Mouse (Mus musculus): Measurements from ENCODE around the gene Meox1. TPM values are rescaled to one million over a fixed set of nuclear protein-coding genes. Genes with fewer than 3 reads are reported as not detected.

Meox1 gene
- polyA plus RNA-seq, 1 experiment from 2014 or later: 2.9 TPM

- H3K36me3 ChIP-seq (replicated peaks): no peaks in the 10 kb centered on the region
- DNase-seq (ENCODE audit: low spot score): no peak
- no peak overlapping the region for H3K27ac ChIP-seq (replicated peaks)
- peaks cover 82% of the 10 kb centered on the region for H3K27me3 ChIP-seq (replicated peaks; ENCODE audit: low read depth, poor library complexity, severe bottlenecking)
- peaks cover 68% of the 10 kb centered on the region for H3K4me1 ChIP-seq
- H3K4me3 ChIP-seq: peak overlapping the region; percentile 22; the same call in 1 of the 2 replicates
- 37% methylated on average over 11 of the region's 11 CpGs for WGBS
- no peaks in the 10 kb centered on the region for H3K9me3 ChIP-seq
Measured at GRCm38 (mm10) chr11:101891451-101891850, 2.7 kb downstream of the Meox1 start.

- WGBS: 2% methylated on average over 13 of the region's 13 CpGs
- peaks cover 86% of the 10 kb centered on the region for H3K27me3 ChIP-seq (replicated peaks; ENCODE audit: low read depth, poor library complexity, severe bottlenecking)
- peak overlapping the region; percentile 51 for H3K4me3 ChIP-seq
- H3K27ac ChIP-seq (replicated peaks): peak overlapping the region; percentile 72
- no peaks in the 10 kb centered on the region for H3K9me3 ChIP-seq
- peaks cover 68% of the 10 kb centered on the region for H3K4me1 ChIP-seq
- DNase-seq (ENCODE audit: low spot score): peak; percentile 65
- H3K36me3 ChIP-seq (replicated peaks): no peaks in the 10 kb centered on the region
Measured at GRCm38 (mm10) chr11:101889781-101890180, 4.4 kb downstream of the Meox1 start.

GRCm38 (mm10) chr11:101888820-101889219 is 5.4 kb downstream of the Meox1 start:
- Histone ChIP-seq H3K4me1 (peaks cover 68% of the 10 kb centered on the region), H3K27me3 (replicated peaks; ENCODE audit: low read depth, poor library complexity, severe bottlenecking) (peaks cover 89% of the 10 kb centered on the region), H3K27ac (replicated peaks) (no peak overlapping the region), H3K36me3 (replicated peaks) (no peaks in the 10 kb centered on the region), H3K9me3 (no peaks in the 10 kb centered on the region), H3K4me3 (no peak overlapping the region)
- WGBS: 66% methylated on average over 6 of the region's 6 CpGs
- no peak for DNase-seq (ENCODE audit: low spot score)

GRCm38 (mm10) chr11:101886436-101886835 is 7.7 kb downstream of the Meox1 start:
- 85% methylated on average over 12 of the region's 12 CpGs for WGBS
- no peak overlapping the region for H3K4me3 ChIP-seq
- H3K4me1 ChIP-seq: peaks cover 63% of the 10 kb centered on the region
- DNase-seq (ENCODE audit: low spot score): no peak
- peak overlapping the region; percentile 57 for H3K27ac ChIP-seq (replicated peaks)
- H3K36me3 ChIP-seq (replicated peaks): no peaks in the 10 kb centered on the region
- peaks cover 79% of the 10 kb centered on the region for H3K27me3 ChIP-seq (replicated peaks; ENCODE audit: low read depth, poor library complexity, severe bottlenecking)
- H3K9me3 ChIP-seq: no peaks in the 10 kb centered on the region

GRCm38 (mm10) chr11:101885881-101886319 is 8.3 kb downstream of the Meox1 start:
- Histone ChIP-seq H3K4me3 (no peak overlapping the region), H3K36me3 (replicated peaks) (no peaks in the 10 kb centered on the region), H3K4me1 (peaks cover 63% of the 10 kb centered on the region), H3K9me3 (no peaks in the 10 kb centered on the region), H3K27ac (replicated peaks) (peak overlapping the region; percentile 57; the same call in 1 of the 2 replicates), H3K27me3 (replicated peaks; ENCODE audit: low read depth, poor library complexity, severe bottlenecking) (peaks cover 74% of the 10 kb centered on the region)
- DNase-seq (ENCODE audit: low spot score): no peak
- WGBS: 68% methylated on average over 6 of the region's 6 CpGs

- DNase-seq (ENCODE audit: low spot score): no peak
- WGBS: 56% methylated on average over 6 of the region's 6 CpGs
- H3K27ac ChIP-seq (replicated peaks): no peak overlapping the region
- H3K27me3 ChIP-seq (replicated peaks; ENCODE audit: low read depth, poor library complexity, severe bottlenecking): peaks cover 69% of the 10 kb centered on the region
- no peaks in the 10 kb centered on the region for H3K36me3 ChIP-seq (replicated peaks)
- no peaks in the 10 kb centered on the region for H3K9me3 ChIP-seq
- no peak overlapping the region for H3K4me3 ChIP-seq
- H3K4me1 ChIP-seq: peaks cover 68% of the 10 kb centered on the region
Measured at GRCm38 (mm10) chr11:101885232-101885631, 8.9 kb downstream of the Meox1 start.

- DNase-seq (ENCODE audit: low spot score): no peak
- H3K36me3 ChIP-seq (replicated peaks): no peaks in the 10 kb centered on the region
- no peak overlapping the region for H3K4me3 ChIP-seq
- no peaks in the 10 kb centered on the region for H3K9me3 ChIP-seq
- 0 out of 2 replicates have a peak overlapping the region, but pooled peaks have one; percentile 10 for H3K27ac ChIP-seq (replicated peaks)
- peaks cover 58% of the 10 kb centered on the region for H3K27me3 ChIP-seq (replicated peaks; ENCODE audit: low read depth, poor library complexity, severe bottlenecking)
- H3K4me1 ChIP-seq: peaks cover 70% of the 10 kb centered on the region
- 64% methylated on average over 2 of the region's 2 CpGs for WGBS
Measured at GRCm38 (mm10) chr11:101883911-101884310, 10.3 kb downstream of the Meox1 start.

GRCm38 (mm10) chr11:101882500-101883290 is 11.5 kb downstream of the Meox1 start:
- WGBS: 78% methylated on average over 11 of the region's 11 CpGs
- H3K4me3 ChIP-seq: no peak overlapping the region
- H3K4me1 ChIP-seq: peaks cover 83% of the 10 kb centered on the region
- H3K9me3 ChIP-seq: no peaks in the 10 kb centered on the region
- peaks cover 49% of the 10 kb centered on the region for H3K27me3 ChIP-seq (replicated peaks; ENCODE audit: low read depth, poor library complexity, severe bottlenecking)
- no peak for DNase-seq (ENCODE audit: low spot score)
- no peak overlapping the region for H3K27ac ChIP-seq (replicated peaks)
- H3K36me3 ChIP-seq (replicated peaks): no peaks in the 10 kb centered on the region

- Histone ChIP-seq H3K36me3 (replicated peaks) (no peaks in the 10 kb centered on the region), H3K4me1 (peaks cover 80% of the 10 kb centered on the region), H3K4me3 (peak overlapping the region; percentile 55), H3K27me3 (replicated peaks; ENCODE audit: low read depth, poor library complexity, severe bottlenecking) (peaks cover 45% of the 10 kb centered on the region), H3K9me3 (no peaks in the 10 kb centered on the region), H3K27ac (replicated peaks) (peak overlapping the region; percentile 84)
- peak; percentile 75 for DNase-seq (ENCODE audit: low spot score)
- WGBS: 3% methylated on average over 24 of the region's 24 CpGs
Measured at GRCm38 (mm10) chr11:101881604-101882071, 12.5 kb downstream of the Meox1 start.

- no peak for DNase-seq (ENCODE audit: low spot score)
- Histone ChIP-seq H3K4me3 (peak overlapping the region; percentile 55; the same call in 1 of the 2 replicates), H3K27me3 (replicated peaks; ENCODE audit: low read depth, poor library complexity, severe bottlenecking) (peaks cover 42% of the 10 kb centered on the region), H3K4me1 (peaks cover 75% of the 10 kb centered on the region), H3K36me3 (replicated peaks) (no peaks in the 10 kb centered on the region), H3K27ac (replicated peaks) (peak overlapping the region; percentile 84), H3K9me3 (no peaks in the 10 kb centered on the region)
- 66% methylated on average over 7 of the region's 7 CpGs for WGBS
Measured at GRCm38 (mm10) chr11:101881185-101881584, 13.0 kb downstream of the Meox1 start.

- peaks cover 69% of the 10 kb centered on the region for H3K4me1 ChIP-seq
- 0 out of 2 replicates have a peak overlapping the region, but pooled peaks have one; percentile 54 for H3K27ac ChIP-seq (replicated peaks)
- H3K27me3 ChIP-seq (replicated peaks; ENCODE audit: low read depth, poor library complexity, severe bottlenecking): peaks cover 27% of the 10 kb centered on the region
- no peaks in the 10 kb centered on the region for H3K9me3 ChIP-seq
- no peaks in the 10 kb centered on the region for H3K36me3 ChIP-seq (replicated peaks)
- 68% methylated on average over 4 of the region's 4 CpGs for WGBS
- DNase-seq (ENCODE audit: low spot score): no peak
- H3K4me3 ChIP-seq: no peak overlapping the region
Measured at GRCm38 (mm10) chr11:101879672-101880071, 14.5 kb downstream of the Meox1 start.

GRCm38 (mm10) chr11:101878696-101879095 is 15.5 kb downstream of the Meox1 start:
- no peak for DNase-seq (ENCODE audit: low spot score)
- Histone ChIP-seq H3K9me3 (no peaks in the 10 kb centered on the region), H3K4me3 (no peak overlapping the region), H3K27ac (replicated peaks) (0 out of 2 replicates have a peak overlapping the region, but pooled peaks have one; percentile 21), H3K36me3 (replicated peaks) (no peaks in the 10 kb centered on the region), H3K27me3 (replicated peaks; ENCODE audit: low read depth, poor library complexity, severe bottlenecking) (peaks cover 17% of the 10 kb centered on the region), H3K4me1 (peaks cover 68% of the 10 kb centered on the region)
- WGBS: 76% methylated on average over 6 of the region's 6 CpGs

GRCm38 (mm10) chr11:101874978-101875377 is 19.2 kb downstream of the Meox1 start:
- peaks cover 73% of the 10 kb centered on the region for H3K4me1 ChIP-seq
- H3K27me3 ChIP-seq (replicated peaks; ENCODE audit: low read depth, poor library complexity, severe bottlenecking): peaks cover 10% of the 10 kb centered on the region; the same call in 1 of the 2 replicates
- H3K27ac ChIP-seq (replicated peaks): no peak overlapping the region; the same call in 1 of the 2 replicates
- no peak for DNase-seq (ENCODE audit: low spot score)
- 81% methylated on average over 5 of the region's 5 CpGs for WGBS
- H3K9me3 ChIP-seq: no peaks in the 10 kb centered on the region
- H3K4me3 ChIP-seq: no peak overlapping the region
- no peaks in the 10 kb centered on the region for H3K36me3 ChIP-seq (replicated peaks)
